ENCODE assay signal across 8 mouse cellular contexts in genomic region chr15:102698193-102698592, GRCm38 (mm10). TPM values are rescaled to one million over a fixed set of nuclear protein-coding genes. Genes with fewer than 3 reads are reported as not detected.
DNase-seq lines count a peak whose midpoint lies in the region; ATAC-seq and TF ChIP-seq lines count a peak whose summit lies in the region.

No protein-coding gene starts in this region.

- no peak for DNase-seq in ES-E14 (ENCODE audit: low read depth, low spot score)
- peak; percentile 84 to 88 for DNase-seq in adrenal gland, postnatal 36 days
- DNase-seq in hindbrain, embryonic 11.5 days (ENCODE audit: low spot score) = peak; percentile 84
- DNase-seq in layer of hippocampus, postnatal 14 days (ENCODE audit: low spot score in 2 of 2) = peak; percentile 82 to 88
- DNase-seq in lung, postnatal 4 days = peak; percentile 74 to 86
- DNase-seq in c-Kit-positive CD71-positive TER-119-positive erythroid progenitor cells, embryonic 14.5 days (ENCODE audit: low spot score) = no peak

- H3K27me3 ChIP-seq in hindbrain, embryonic 11.5 days (ENCODE audit: control insufficient read depth, insufficient read depth, low read length) = peaks cover 47% of the 10 kb centered on the region
- peaks cover 17% of the 10 kb centered on the region for H3K27me3 ChIP-seq in small intestine, adult 2 months (ENCODE audit: control insufficient read depth, insufficient read depth, low read length)

- no peaks in the 10 kb centered on the region for H3K36me3 ChIP-seq in ES-E14 (ENCODE audit: control insufficient read depth, insufficient read depth, low read length, poor library complexity, severe bottlenecking)
- H3K36me3 ChIP-seq in hindbrain, embryonic 11.5 days (ENCODE audit: control insufficient read depth, insufficient read depth, low read length) = no peaks in the 10 kb centered on the region
- H3K36me3 ChIP-seq in small intestine, adult 2 months (ENCODE audit: control insufficient read depth, insufficient read depth, low read length) = no peaks in the 10 kb centered on the region

- H3K4me3 ChIP-seq in ES-E14 (ENCODE audit: insufficient read depth in 1 of 2, low read depth in 1 of 2, low read length in 2 of 2, poor library complexity in 1 of 2, severe bottlenecking in 1 of 2) = no peak overlapping the region
- no peak overlapping the region for H3K4me3 ChIP-seq in embryonic fibroblast, embryonic 13.5 days (ENCODE audit: insufficient read depth, low read length)
- no peak overlapping the region for H3K4me3 ChIP-seq in hindbrain, embryonic 11.5 days (ENCODE audit: low read depth, low read length)
- no peak overlapping the region for H3K4me3 ChIP-seq in small intestine, adult 2 months (ENCODE audit: low read depth, low read length)

- no peak for TF ChIP-seq POLR2A in embryonic fibroblast, embryonic 13.5 days (IDR thresholded peaks at IDR 0.05; ENCODE audit: low read depth, low read length)
- TF ChIP-seq POLR2A in small intestine, adult 2 months (IDR thresholded peaks at IDR 0.05; ENCODE audit: low read depth, low read length) = no peak

- no peak overlapping the region for H3K27ac ChIP-seq in ES-E14 (ENCODE audit: insufficient read depth, low read depth, low read length, poor library complexity, severe bottlenecking)
- H3K27ac ChIP-seq in embryonic fibroblast, embryonic 13.5 days (ENCODE audit: insufficient read depth, low read length) = no peak overlapping the region
- H3K27ac ChIP-seq in hindbrain, embryonic 11.5 days (ENCODE audit: low read depth, low read length) = no peak overlapping the region
- H3K27ac ChIP-seq in small intestine, adult 2 months (ENCODE audit: insufficient read depth, low read depth, low read length) = no peak overlapping the region

- TF ChIP-seq CTCF in embryonic fibroblast, embryonic 13.5 days (IDR thresholded peaks at IDR 0.05; ENCODE audit: borderline replicate concordance, insufficient read depth, low read length) = peak; percentile 90
- TF ChIP-seq CTCF in small intestine, adult 2 months (IDR thresholded peaks at IDR 0.05; ENCODE audit: extremely low read depth, insufficient read length, insufficient replicate concordance, low read depth, low read length) = peak; percentile 88

- ATAC-seq in hindbrain, embryonic 11.5 days (ENCODE audit: low FRiP score) = no peak

- H3K9ac ChIP-seq in ES-E14 (ENCODE audit: insufficient read depth, low read depth, low read length, poor library complexity, severe bottlenecking) = no peak overlapping the region
- no peak overlapping the region for H3K9ac ChIP-seq in hindbrain, embryonic 11.5 days (ENCODE audit: low read depth, low read length)

- no peaks in the 10 kb centered on the region for H3K9me3 ChIP-seq in ES-E14 (ENCODE audit: control insufficient read depth, insufficient read depth, low read depth, low read length)
- H3K9me3 ChIP-seq in hindbrain, embryonic 11.5 days (ENCODE audit: control insufficient read depth, low read length) = no peaks in the 10 kb centered on the region

- H3K4me2 ChIP-seq in hindbrain, embryonic 11.5 days (replicated peaks; ENCODE audit: low read depth, low read length) = no peak overlapping the region

- peaks cover 0 to 5% of the 10 kb centered on the region in 2 experiments; a peak in 1 of 4 replicates for H3K4me1 ChIP-seq in ES-E14 (ENCODE audit: control insufficient read depth in 2 of 2, insufficient read depth in 2 of 2, low read length in 2 of 2, poor library complexity in 1 of 2)
- H3K4me1 ChIP-seq in embryonic fibroblast, embryonic 13.5 days (ENCODE audit: control insufficient read depth, insufficient read depth, low read length) = no peaks in the 10 kb centered on the region; the same call in 1 of the 2 replicates
- peaks cover 4% of the 10 kb centered on the region for H3K4me1 ChIP-seq in hindbrain, embryonic 11.5 days (replicated peaks; ENCODE audit: control insufficient read depth, insufficient read depth, low read length)
- H3K4me1 ChIP-seq in small intestine, adult 2 months (ENCODE audit: control insufficient read depth, insufficient read depth, insufficient read length, low read length) = no peaks in the 10 kb centered on the region

- in situ Hi-C loops in ES-E14 (cut with MboI; ENCODE audit: low sequenced_read_pairs in 2 of 2, unreplicated experiment in 2 of 2) = loop anchor here in 1 of 2 experiments (5.0 kb wide), 1 partner anchor 44 kb away; no protein-coding TSS in a partner anchor

- 1% methylated on average over 11 of the region's 11 CpGs for WGBS in hindbrain, embryonic 11.5 days
- WGBS in small intestine, adult 2 months = 2% methylated on average over 11 of the region's 11 CpGs

TF ChIP-seq in ES-E14, 5 proteins besides CTCF, POLR2A, EP300 and RAD21:
- TF ChIP-seq ZNF384 (IDR thresholded peaks at IDR 0.05; ENCODE audit: low read depth, low read length) (no peak), ZC3H11A (IDR thresholded peaks at IDR 0.05; ENCODE audit: borderline replicate concordance, low read depth, low read length) (peak; percentile 50)
TF ChIP-seq in ES-E14: peak in this region for 1.

RNA-seq across cellular contexts. Expression of gene Calcoco1, which starts 23.8 kb away (rescaled TPM):
- total RNA-seq in ES-E14 (2012; rRNA removed) = 24.6 and 25.0 TPM in 2 replicates
- total RNA-seq in adrenal gland, postnatal 36 days (2021) = 100 to 1,000 TPM in 1 of 2 experiments, 10 to 100 TPM in 1; 92.7 to 110 TPM
- 35.0 and 44.0 TPM in 2 replicates for polyA plus RNA-seq in embryonic fibroblast, embryonic 13.5 days (2011; ENCODE audit: insufficient read length, low read depth, missing spikeins)
- 26.2 and 30.1 TPM in 2 replicates for polyA plus RNA-seq in hindbrain, embryonic 11.5 days (2014; fragmentation: Nextera tagmentation; extraction: Ambion mirVana)
- 10 to 100 TPM; 66.9 to 69.6 TPM for total RNA-seq in layer of hippocampus, postnatal 14 days (2021)
- 7.1 and 15.6 TPM in 2 replicates for polyA plus RNA-seq in small intestine, adult 2 months (2012; rRNA removed)

RNA-seq across cellular contexts. Expression of gene Atp5g2, which starts 26.0 kb away (rescaled TPM):
- total RNA-seq in ES-E14 (2012; rRNA removed) = 448 and 519 TPM in 2 replicates
- total RNA-seq in adrenal gland, postnatal 36 days (2021) = 10 to 100 TPM; 16.8 to 20.8 TPM
- 60.3 and 158 TPM in 2 replicates for polyA plus RNA-seq in embryonic fibroblast, embryonic 13.5 days (2011; ENCODE audit: insufficient read length, low read depth, missing spikeins)
- 57.6 and 66.0 TPM in 2 replicates for polyA plus RNA-seq in hindbrain, embryonic 11.5 days (2014; fragmentation: Nextera tagmentation; extraction: Ambion mirVana)
- 10 to 100 TPM; 10.9 to 13.0 TPM for total RNA-seq in layer of hippocampus, postnatal 14 days (2021)
- 110 and 295 TPM in 2 replicates for polyA plus RNA-seq in small intestine, adult 2 months (2012; rRNA removed)

Comparison
In these comparisons a context has a peak if more than half of its experiments do, and no peak if none do; other contexts are left out.
1. DNase-seq: peak in adrenal gland, postnatal 36 days (2 of 2), hindbrain, embryonic 11.5 days (single experiment), layer of hippocampus, postnatal 14 days (2 of 2) and lung, postnatal 4 days (2 of 2); none in ES-E14 (single experiment) and c-Kit-positive CD71-positive TER-119-positive erythroid progenitor cells, embryonic 14.5 days (single experiment).
2. RNA of gene Atp5g2, which starts 26.0 kb away (total RNA-seq): 448 to 519 TPM in ES-E14; 16.8 to 20.8 TPM in adrenal gland, postnatal 36 days and 10.9 to 13.0 TPM in layer of hippocampus, postnatal 14 days; every median in the first group is over 10 times any median in the second.